Comparison of ENCODE assay signal across 21 mouse cellular contexts in the genomic region with DNA sequence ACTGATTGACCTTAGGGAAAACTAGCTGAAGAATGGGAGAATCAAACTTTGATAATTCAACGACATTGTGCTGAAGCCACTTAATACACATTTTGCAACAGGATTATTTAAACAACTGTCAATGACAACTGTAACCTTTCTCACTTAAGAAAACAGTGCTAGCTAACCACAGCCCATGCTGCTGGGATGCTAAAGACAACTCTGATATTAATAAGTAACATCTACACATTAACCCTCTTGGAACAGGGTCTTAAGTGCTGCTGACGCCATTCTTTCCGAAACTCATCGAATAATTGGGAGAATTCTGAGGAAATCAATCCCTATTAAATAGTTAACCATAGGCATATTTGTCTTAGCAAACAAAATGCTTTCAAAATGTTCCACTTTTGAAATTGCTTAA. TPM values are rescaled to one million over a fixed set of nuclear protein-coding genes. Genes with fewer than 3 reads are reported as not detected.
DNase-seq lines count a peak whose midpoint lies in the region; ATAC-seq and TF ChIP-seq lines count a peak whose summit lies in the region.
"Had no signal": no experiment of that assay in that cellular context is flagged by ENCODE, and none has a peak within 500 bp of the region (broad histone marks: within the 10 kb centered on the region; RNA-seq: fewer than 3 reads in every experiment).

No protein-coding gene starts in this region.

- no peaks in the 10 kb centered on the region for H3K4me1 ChIP-seq in liver, embryonic 16.5 days (ENCODE audit: control insufficient read depth, low read depth, low read length)
- H3K4me1 ChIP-seq in lung, postnatal 0 days (ENCODE audit: insufficient read depth, low read depth, low read length): no peaks in the 10 kb centered on the region
- H3K4me1 ChIP-seq in MEL (ENCODE audit: control insufficient read depth in 1 of 2, insufficient read depth in 2 of 2, low read length in 2 of 2): peaks cover 4 to 7% of the 10 kb centered on the region in 2 experiments; a peak in 3 of 4 replicates
- H3K4me1 ChIP-seq: embryonic facial prominence, embryonic 10.5 days; embryonic facial prominence, embryonic 12.5 days; forebrain, embryonic 13.5 days had no signal

- H3K9me3 ChIP-seq in liver, embryonic 16.5 days (replicated peaks; ENCODE audit: control insufficient read depth, low read length): no peaks in the 10 kb centered on the region
- H3K9me3 ChIP-seq in lung, postnatal 0 days (ENCODE audit: low read length): no peaks in the 10 kb centered on the region
- no peaks in the 10 kb centered on the region for H3K9me3 ChIP-seq in MEL (replicated peaks; ENCODE audit: insufficient read depth, low read length)
- H3K9me3 ChIP-seq: embryonic facial prominence, embryonic 10.5 days; embryonic facial prominence, embryonic 12.5 days; forebrain, embryonic 13.5 days; forebrain, embryonic 15.5 days had no signal

- no peak overlapping the region for H3K9ac ChIP-seq in liver, embryonic 16.5 days (ENCODE audit: low read depth, low read length)
- H3K9ac ChIP-seq in lung, postnatal 0 days (replicated peaks; ENCODE audit: low read depth): no peak overlapping the region
- no peak overlapping the region for H3K9ac ChIP-seq in MEL (ENCODE audit: control insufficient read depth, low read depth, low read length, poor library complexity, severe bottlenecking)
- H3K9ac ChIP-seq: embryonic facial prominence, embryonic 12.5 days; forebrain, embryonic 13.5 days; forebrain, embryonic 15.5 days had no signal

- no peaks in the 10 kb centered on the region for H3K79me2 ChIP-seq in MEL (ENCODE audit: control insufficient read depth, insufficient read depth, low read length, poor library complexity)

- WGBS in liver, embryonic 16.5 days (ENCODE audit: insufficient replicate concordance): 60% methylated on average over 4 of the region's 4 CpGs
- 65% methylated on average over 4 of the region's 4 CpGs for WGBS in lung, postnatal 0 days

- no peak for TF ChIP-seq EP300 in lung, postnatal 0 days (IDR thresholded peaks at IDR 0.05)
- TF ChIP-seq EP300 in MEL (IDR thresholded peaks at IDR 0.05; ENCODE audit: low read depth in 1 of 2, low read length in 2 of 2): no peak

- no peak for TF ChIP-seq CTCF in lung, postnatal 0 days (IDR thresholded peaks at IDR 0.05)
- TF ChIP-seq CTCF in MEL (IDR thresholded peaks at IDR 0.05 in 2 of 3, conservative IDR thresholded peaks at IDR 0.05 in 1 of 3; ENCODE audit: control insufficient read depth in 1 of 3, insufficient read depth in 1 of 3, low read depth in 2 of 3, low read length in 3 of 3, poor library complexity in 1 of 3, severe bottlenecking in 1 of 3): no peak

- H3K27me3 ChIP-seq in liver, embryonic 16.5 days (ENCODE audit: control insufficient read depth, insufficient read depth, low read depth, low read length): no peaks in the 10 kb centered on the region
- no peaks in the 10 kb centered on the region for H3K27me3 ChIP-seq in lung, postnatal 0 days (replicated peaks; ENCODE audit: insufficient read depth, low read length)
- no peaks in the 10 kb centered on the region for H3K27me3 ChIP-seq in MEL (ENCODE audit: control insufficient read depth in 1 of 2, insufficient read depth in 2 of 2, low read length in 2 of 2)
- H3K27me3 ChIP-seq: embryonic facial prominence, embryonic 12.5 days; forebrain, embryonic 13.5 days; forebrain, embryonic 15.5 days; Patski had no signal

- no peak overlapping the region for H3K4me3 ChIP-seq in liver, embryonic 16.5 days (ENCODE audit: low read depth, low read length)
- no peak overlapping the region for H3K4me3 ChIP-seq in lung, postnatal 0 days (ENCODE audit: low read depth, low read length)
- H3K4me3 ChIP-seq in MEL (ENCODE audit: control insufficient read depth in 1 of 2, insufficient read depth in 1 of 2, low read depth in 2 of 2, low read length in 2 of 2): no peak overlapping the region
- H3K4me3 ChIP-seq: embryonic facial prominence, embryonic 10.5 days; embryonic facial prominence, embryonic 12.5 days; forebrain, embryonic 13.5 days; forebrain, embryonic 15.5 days had no signal

- TF ChIP-seq POLR2A in MEL (IDR thresholded peaks at IDR 0.05; ENCODE audit: control insufficient read depth in 1 of 2, insufficient read depth in 1 of 2, low read depth in 1 of 2, low read length in 2 of 2, poor library complexity in 1 of 2): no peak

- H3K36me3 ChIP-seq in liver, embryonic 16.5 days (ENCODE audit: control insufficient read depth, insufficient read depth): peaks cover 6% of the 10 kb centered on the region; the same call in 1 of the 2 replicates
- no peaks in the 10 kb centered on the region for H3K36me3 ChIP-seq in lung, postnatal 0 days (ENCODE audit: insufficient read depth, low read length)
- peaks cover 0 to 21% of the 10 kb centered on the region in 2 experiments; a peak in 2 of 4 replicates for H3K36me3 ChIP-seq in MEL (ENCODE audit: control insufficient read depth in 1 of 2, insufficient read depth in 2 of 2, low read length in 2 of 2)

- DNase-seq in liver (no peak), MEL (ENCODE audit: low read depth, low spot score) (peak; percentile 33)
- DNase-seq in lung, postnatal 0 days (ENCODE audit: low spot score): no peak
- DNase-seq in lung, postnatal 14 days: no peak
- DNase-seq in thymus, postnatal 14 days: no peak
- DNase-seq: adrenal gland, adult 8-10 months; adrenal gland, postnatal 14 days; adrenal gland, postnatal 36 days; cerebellum, adult 11-12 months; cerebellum, adult 2 months; cerebellum, adult 9-10 months; cerebellum, postnatal 10 days; cerebellum, postnatal 25 days had no signal

- TF ChIP-seq RAD21 in MEL (IDR thresholded peaks at IDR 0.05; ENCODE audit: low read depth, low read length): no peak

- ATAC-seq in liver, embryonic 16.5 days (ENCODE audit: low read depth): peak; percentile 53; the same call in 1 of the 2 replicates
- no peak for ATAC-seq in lung, postnatal 0 days
- ATAC-seq: activated CD4-positive, CD25-positive, alpha-beta regulatory T cell, adult 4 months; forebrain, embryonic 13.5 days; forebrain, embryonic 15.5 days; Patski had no signal

- H3K27ac ChIP-seq in liver, embryonic 16.5 days (ENCODE audit: low read length): no peak overlapping the region
- H3K27ac ChIP-seq in lung, postnatal 0 days (ENCODE audit: low read length): no peak overlapping the region
- H3K27ac ChIP-seq in MEL (ENCODE audit: control insufficient read depth, low read depth, low read length): no peak overlapping the region
- H3K27ac ChIP-seq: embryonic facial prominence, embryonic 10.5 days; embryonic facial prominence, embryonic 12.5 days; forebrain, embryonic 13.5 days; forebrain, embryonic 15.5 days had no signal

- H3K4me2 ChIP-seq in liver, embryonic 16.5 days (ENCODE audit: low read depth, low read length): no peak overlapping the region
- H3K4me2 ChIP-seq in lung, postnatal 0 days (replicated peaks; ENCODE audit: low read depth, low read length): 0 out of 2 replicates have a peak overlapping the region, but pooled peaks have one; percentile 4
- H3K4me2 ChIP-seq: embryonic facial prominence, embryonic 12.5 days; forebrain, embryonic 13.5 days; forebrain, embryonic 15.5 days had no signal

TF ChIP-seq in MEL, 35 proteins besides CTCF, POLR2A, EP300 and RAD21:
- no peak for TF ChIP-seq ELF1 (IDR thresholded peaks at IDR 0.05; ENCODE audit: low read depth, low read length)
- no peak for TF ChIP-seq ZNF384 (IDR thresholded peaks at IDR 0.05; ENCODE audit: low read depth, low read length)
- no peak for TF ChIP-seq TCF12 (IDR thresholded peaks at IDR 0.05; ENCODE audit: low read depth, low read length)
- TF ChIP-seq JUND (IDR thresholded peaks at IDR 0.05; ENCODE audit: low read depth, low read length): no peak
- no peak for TF ChIP-seq ZKSCAN1 (IDR thresholded peaks at IDR 0.05; ENCODE audit: low read depth, low read length)
- no peak for TF ChIP-seq GATA1 (IDR thresholded peaks at IDR 0.05; ENCODE audit: low read depth, low read length)
- no peak for TF ChIP-seq NRF1 (IDR thresholded peaks at IDR 0.05; ENCODE audit: insufficient read depth, low read depth, low read length, poor library complexity, severe bottlenecking)
- TF ChIP-seq TAL1 (IDR thresholded peaks at IDR 0.05; ENCODE audit: low read length): no peak
- TF ChIP-seq MAZ (IDR thresholded peaks at IDR 0.05; ENCODE audit: low read depth, low read length): no peak
- no peak for TF ChIP-seq SMC3 (IDR thresholded peaks at IDR 0.05; ENCODE audit: low read depth, low read length)
- TF ChIP-seq USF1 (IDR thresholded peaks at IDR 0.05; ENCODE audit: low read depth, low read length): no peak
- TF ChIP-seq ETS1 (IDR thresholded peaks at IDR 0.05; ENCODE audit: low read depth, low read length): no peak
- no peak for TF ChIP-seq E2F4 (IDR thresholded peaks at IDR 0.05; ENCODE audit: borderline replicate concordance, low read depth, low read length)
- no peak for TF ChIP-seq GABPA (IDR thresholded peaks at IDR 0.05; ENCODE audit: low read depth, low read length)
- TF ChIP-seq TBP (IDR thresholded peaks at IDR 0.05; ENCODE audit: low read depth, low read length): no peak
- no peak for TF ChIP-seq CHD2 (IDR thresholded peaks at IDR 0.05; ENCODE audit: low read length)

RNA-seq across cellular contexts. Expression of gene Gpc5, which starts 39.6 kb away (rescaled TPM):
- polyA plus RNA-seq in liver, embryonic 16.5 days (2015; fragmentation: Nextera tagmentation; extraction: Ambion mirVana): 0.05 and 0.15 TPM in 2 replicates
- 0.08 and 0.16 TPM in 2 replicates for polyA plus RNA-seq in lung, postnatal 0 days (2015; fragmentation: Nextera tagmentation; extraction: Ambion mirVana)
- not detected in 2 replicates for total RNA-seq in MEL (2012; rRNA removed)
- polyA plus RNA-seq in MEL (2012; ENCODE audit: insufficient read depth in 1 of 2, insufficient read length in 2 of 2, low read depth in 1 of 2, low replicate concordance in 2 of 2, missing spikeins in 1 of 2): not detected
- polyA plus RNA-seq: activated CD4-positive, CD25-positive, alpha-beta regulatory T cell, adult 4 months; C2C12 had no signal
